Mouse (Mus musculus): ENCODE measurements around the gene Kif26b. TPM values are rescaled to one million over a fixed set of nuclear protein-coding genes. Genes with fewer than 3 reads are reported as not detected.
A peak's percentile ranks its signal among the peaks of the same experiment; 100 is the strongest.

Gene Kif26b
- polyA plus RNA-seq, 1 experiment = 15.6 TPM

DNA sequence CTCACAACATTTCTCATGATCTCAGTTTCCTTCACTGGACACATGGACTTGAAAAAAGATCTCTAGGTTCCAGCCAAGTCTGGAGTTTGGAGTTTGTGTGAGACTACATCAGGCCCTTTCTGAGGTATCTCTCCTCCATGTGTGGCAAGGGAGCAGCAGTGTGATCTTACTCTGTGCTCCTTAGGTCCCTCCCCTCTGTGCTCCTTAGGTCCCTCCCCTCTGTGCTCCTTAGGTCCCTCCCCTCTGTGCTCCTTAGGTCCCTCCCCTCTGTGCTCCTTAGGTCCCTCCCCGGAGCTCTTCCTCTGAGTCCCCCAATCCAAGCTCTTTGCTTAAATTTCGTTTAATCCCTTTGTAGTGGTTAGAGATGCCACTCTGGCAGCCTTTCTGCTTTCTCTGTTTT lies 250.8 kb downstream of the Kif26b start:
- 41% methylated on average over 2 of the region's 2 CpGs for WGBS
- TF ChIP-seq POLR2A (IDR thresholded peaks at IDR 0.05; ENCODE audit: borderline replicate concordance, insufficient read depth, low read length) (no peak), CTCF (IDR thresholded peaks at IDR 0.05; ENCODE audit: borderline replicate concordance, insufficient read depth, low read depth, low read length) (no peak)

GRCm38 (mm10) chr1:178784043-178784442 lies 255.1 kb downstream of the Kif26b start:
- H3K4me1 ChIP-seq (ENCODE audit: control insufficient read depth, insufficient read depth, low read length) = no peaks in the 10 kb centered on the region
- TF ChIP-seq POLR2A (IDR thresholded peaks at IDR 0.05; ENCODE audit: borderline replicate concordance, insufficient read depth, low read length) (no peak), CTCF (IDR thresholded peaks at IDR 0.05; ENCODE audit: borderline replicate concordance, insufficient read depth, low read depth, low read length) (no peak)
- no peaks in the 10 kb centered on the region for H3K27me3 ChIP-seq (ENCODE audit: control insufficient read depth, insufficient read depth, low read length)
- no peak overlapping the region for H3K27ac ChIP-seq (ENCODE audit: insufficient read depth, low read length)
- no peak overlapping the region for H3K4me3 ChIP-seq (replicated peaks; ENCODE audit: insufficient read depth, low read depth, low read length)
- 97% methylated on average over 6 of the region's 6 CpGs for WGBS
- no peak for DNase-seq

More for the DNA sequence above, 250.8 kb downstream of the Kif26b start:
- DNase-seq = no peak
- no peak overlapping the region for H3K4me3 ChIP-seq (replicated peaks; ENCODE audit: insufficient read depth, low read depth, low read length)
- H3K27me3 ChIP-seq (ENCODE audit: control insufficient read depth, insufficient read depth, low read length) = no peaks in the 10 kb centered on the region
- H3K27ac ChIP-seq (ENCODE audit: insufficient read depth, low read length) = no peak overlapping the region
- no peaks in the 10 kb centered on the region for H3K4me1 ChIP-seq (ENCODE audit: control insufficient read depth, insufficient read depth, low read length)

- H3K27me3 ChIP-seq (ENCODE audit: control insufficient read depth, insufficient read depth, low read length) = no peaks in the 10 kb centered on the region
- TF ChIP-seq POLR2A (IDR thresholded peaks at IDR 0.05; ENCODE audit: borderline replicate concordance, insufficient read depth, low read length) (no peak), CTCF (IDR thresholded peaks at IDR 0.05; ENCODE audit: borderline replicate concordance, insufficient read depth, low read depth, low read length) (no peak)
- 51% methylated on average over 1 of the region's 1 CpGs for WGBS
- no peak overlapping the region for H3K4me3 ChIP-seq (replicated peaks; ENCODE audit: insufficient read depth, low read depth, low read length)
- no peak overlapping the region for H3K27ac ChIP-seq (ENCODE audit: insufficient read depth, low read length)
- DNase-seq = no peak
- peaks cover 4% of the 10 kb centered on the region; the same call in 1 of the 2 replicates for H3K4me1 ChIP-seq (ENCODE audit: control insufficient read depth, insufficient read depth, low read length)
These were observed 262.3 kb downstream of the Kif26b start for GRCm38 (mm10) chr1:178791266-178791665.

DNA sequence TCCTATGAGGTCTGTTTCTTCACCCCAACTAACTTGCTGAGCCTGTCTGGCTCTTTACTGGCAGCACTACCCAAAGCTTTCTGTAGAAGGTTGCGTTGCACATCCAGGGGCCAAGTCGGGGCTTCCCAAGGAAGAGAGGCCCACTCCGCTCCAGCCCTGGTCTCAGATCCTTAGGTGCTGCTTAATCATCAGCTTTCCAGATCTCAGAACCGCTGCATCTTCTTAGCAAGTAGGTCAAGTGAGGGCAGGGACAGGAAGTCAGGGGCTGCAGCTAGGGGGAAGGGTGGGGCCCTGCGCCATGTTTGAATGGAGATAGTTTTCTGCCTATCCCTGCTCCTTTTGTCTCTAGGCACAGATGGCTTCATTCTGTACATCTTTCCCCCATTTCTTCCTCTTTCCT lies 263.8 kb downstream of the Kif26b start:
- Histone ChIP-seq H3K4me1 (ENCODE audit: control insufficient read depth, insufficient read depth, low read length) (peaks cover 8% of the 10 kb centered on the region; the same call in 1 of the 2 replicates), H3K4me3 (replicated peaks; ENCODE audit: insufficient read depth, low read depth, low read length) (no peak overlapping the region), H3K27me3 (ENCODE audit: control insufficient read depth, insufficient read depth, low read length) (no peaks in the 10 kb centered on the region), H3K27ac (ENCODE audit: insufficient read depth, low read length) (no peak overlapping the region)
- WGBS = 96% methylated on average over 5 of the region's 5 CpGs
- TF ChIP-seq POLR2A (IDR thresholded peaks at IDR 0.05; ENCODE audit: borderline replicate concordance, insufficient read depth, low read length) (no peak), CTCF (IDR thresholded peaks at IDR 0.05; ENCODE audit: borderline replicate concordance, insufficient read depth, low read depth, low read length) (no peak)
- DNase-seq = no peak

- Histone ChIP-seq H3K27me3 (ENCODE audit: control insufficient read depth, insufficient read depth, low read length) (no peaks in the 10 kb centered on the region), H3K4me1 (ENCODE audit: control insufficient read depth, insufficient read depth, low read length) (peaks cover 10% of the 10 kb centered on the region; the same call in 1 of the 2 replicates), H3K27ac (ENCODE audit: insufficient read depth, low read length) (no peak overlapping the region), H3K4me3 (replicated peaks; ENCODE audit: insufficient read depth, low read depth, low read length) (no peak overlapping the region)
- WGBS = 93% methylated on average over 7 of the region's 7 CpGs
- DNase-seq = no peak
- TF ChIP-seq CTCF (IDR thresholded peaks at IDR 0.05; ENCODE audit: borderline replicate concordance, insufficient read depth, low read depth, low read length) (no peak), POLR2A (IDR thresholded peaks at IDR 0.05; ENCODE audit: borderline replicate concordance, insufficient read depth, low read length) (no peak)
These were observed 265.9 kb downstream of the Kif26b start for GRCm38 (mm10) chr1:178794866-178795265.

GRCm38 (mm10) chr1:178797388-178797787 lies 268.5 kb downstream of the Kif26b start:
- Histone ChIP-seq H3K4me1 (ENCODE audit: control insufficient read depth, insufficient read depth, low read length) (peaks cover 11% of the 10 kb centered on the region; the same call in 1 of the 2 replicates), H3K27ac (ENCODE audit: insufficient read depth, low read length) (no peak overlapping the region), H3K27me3 (ENCODE audit: control insufficient read depth, insufficient read depth, low read length) (no peaks in the 10 kb centered on the region), H3K4me3 (replicated peaks; ENCODE audit: insufficient read depth, low read depth, low read length) (no peak overlapping the region)
- 94% methylated on average over 2 of the region's 2 CpGs for WGBS
- peak in 1 of 2 experiments; percentile 17 for DNase-seq
- TF ChIP-seq POLR2A (IDR thresholded peaks at IDR 0.05; ENCODE audit: borderline replicate concordance, insufficient read depth, low read length) (no peak), CTCF (IDR thresholded peaks at IDR 0.05; ENCODE audit: borderline replicate concordance, insufficient read depth, low read depth, low read length) (no peak)

GRCm38 (mm10) chr1:178798333-178798732 lies 269.4 kb downstream of the Kif26b start:
- peak; percentile 73 for TF ChIP-seq POLR2A (IDR thresholded peaks at IDR 0.05; ENCODE audit: borderline replicate concordance, insufficient read depth, low read length)
- TF ChIP-seq CTCF (IDR thresholded peaks at IDR 0.05; ENCODE audit: borderline replicate concordance, insufficient read depth, low read depth, low read length) = no peak
- H3K27ac ChIP-seq (ENCODE audit: insufficient read depth, low read length) = peak overlapping the region; percentile 73
- peak; percentile 83 to 88 for DNase-seq
- H3K4me3 ChIP-seq (replicated peaks; ENCODE audit: insufficient read depth, low read depth, low read length) = peak overlapping the region; percentile 69
- H3K4me1 ChIP-seq (ENCODE audit: control insufficient read depth, insufficient read depth, low read length) = peaks cover 17% of the 10 kb centered on the region; the same call in 1 of the 2 replicates
- 0% methylated on average over 5 of the region's 5 CpGs for WGBS
- H3K27me3 ChIP-seq (ENCODE audit: control insufficient read depth, insufficient read depth, low read length) = no peaks in the 10 kb centered on the region

DNA sequence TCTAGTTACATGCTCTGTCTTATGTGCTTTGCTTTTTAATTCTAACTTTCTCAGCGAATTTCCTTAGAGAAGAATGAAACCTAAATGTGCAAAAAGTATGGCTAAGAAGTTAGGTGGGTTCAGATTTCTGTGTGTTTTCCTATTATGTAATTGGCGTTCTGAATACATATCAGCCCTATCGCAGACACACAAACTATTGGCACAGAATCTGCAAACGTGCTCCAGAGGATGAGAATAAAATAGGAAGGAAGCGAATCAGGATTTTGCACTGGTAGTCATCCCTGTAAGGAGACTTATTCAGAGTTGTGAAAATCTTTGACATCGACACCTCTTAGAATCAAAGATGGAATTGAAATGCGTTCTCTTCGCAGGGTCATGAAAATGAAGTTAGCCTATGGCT lies 270.0 kb downstream of the Kif26b start:
- DNase-seq = peak in 1 of 2 experiments; percentile 57
- Histone ChIP-seq H3K4me3 (replicated peaks; ENCODE audit: insufficient read depth, low read depth, low read length) (peak overlapping the region; percentile 69), H3K27me3 (ENCODE audit: control insufficient read depth, insufficient read depth, low read length) (no peaks in the 10 kb centered on the region), H3K27ac (ENCODE audit: insufficient read depth, low read length) (peak overlapping the region; percentile 93), H3K4me1 (ENCODE audit: control insufficient read depth, insufficient read depth, low read length) (peaks cover 20% of the 10 kb centered on the region; the same call in 1 of the 2 replicates)
- WGBS = 24% methylated on average over 8 of the region's 8 CpGs
- TF ChIP-seq CTCF (IDR thresholded peaks at IDR 0.05; ENCODE audit: borderline replicate concordance, insufficient read depth, low read depth, low read length) = no peak
- no peak for TF ChIP-seq POLR2A (IDR thresholded peaks at IDR 0.05; ENCODE audit: borderline replicate concordance, insufficient read depth, low read length)

Measured in cerebellum, adult 2 months (tissue).